In the genomic region with DNA sequence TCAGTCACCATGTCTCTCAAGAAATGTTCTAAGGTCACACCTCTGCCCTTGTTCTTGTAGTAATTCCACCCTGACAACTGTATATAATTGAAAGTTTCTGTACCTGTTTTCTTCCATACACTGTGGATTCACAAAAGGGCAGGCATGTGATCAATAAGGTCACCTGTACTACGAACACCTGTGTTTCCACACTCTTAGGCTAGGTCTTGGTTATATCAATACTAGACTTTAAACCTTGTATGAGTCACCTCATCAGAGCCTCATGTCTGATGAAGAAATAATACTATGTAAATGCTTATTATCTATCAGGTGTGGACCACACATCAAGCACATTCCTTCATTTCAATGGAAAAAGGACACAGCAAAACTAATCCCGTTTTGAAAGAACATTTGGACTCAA, we compare ENCODE assay signal across 17 mouse cellular contexts.
"Had no signal": no experiment of that assay in that cellular context is flagged by ENCODE, and none has a peak within 500 bp of the region (broad histone marks: within the 10 kb centered on the region; RNA-seq: fewer than 3 reads in every experiment).

No protein-coding gene starts in this region.

- H3K4me3 ChIP-seq: lung, embryonic 15.5 days; megakaryocyte, embryonic 14.5 days; midbrain, embryonic 13.5 days; neural tube, embryonic 12.5 days; stomach, embryonic 15.5 days had no signal

- H3K4me2 ChIP-seq: lung, embryonic 15.5 days; midbrain, embryonic 11.5 days; midbrain, embryonic 13.5 days; neural tube, embryonic 12.5 days; stomach, embryonic 15.5 days had no signal

- DNase-seq: lung, adult 2 months; lung, postnatal 14 days; lung, postnatal 36 days; right cerebral cortex, postnatal 14 days; thymus, adult 2 months; thymus, postnatal 25 days; thymus, postnatal 4 days had no signal

- H3K27ac ChIP-seq: liver, embryonic 14.5 days; lung, embryonic 15.5 days; macrophage; midbrain, embryonic 13.5 days; neural tube, embryonic 12.5 days; stomach, embryonic 15.5 days; stomach, postnatal 0 days had no signal

- H3K4me1 ChIP-seq: lung, embryonic 15.5 days; megakaryocyte, embryonic 14.5 days; midbrain, embryonic 13.5 days; neural tube, embryonic 12.5 days; stomach, embryonic 15.5 days had no signal

- ATAC-seq: lung, postnatal 0 days had no signal

- H3K9ac ChIP-seq: liver, embryonic 14.5 days; lung, embryonic 15.5 days; midbrain, embryonic 13.5 days; neural tube, embryonic 12.5 days; stomach, embryonic 15.5 days had no signal

- H3K36me3 ChIP-seq: lung, embryonic 15.5 days; midbrain, embryonic 13.5 days; neural tube, embryonic 12.5 days; stomach, embryonic 15.5 days had no signal

- H3K27me3 ChIP-seq: lung, embryonic 15.5 days; megakaryocyte, embryonic 14.5 days; midbrain, embryonic 13.5 days; neural tube, embryonic 12.5 days; stomach, embryonic 15.5 days had no signal

- H3K9me3 ChIP-seq: lung, embryonic 15.5 days; megakaryocyte, embryonic 14.5 days; midbrain, embryonic 13.5 days; neural tube, embryonic 12.5 days; stomach, embryonic 15.5 days had no signal
